Mouse (Mus musculus) erythroblast, embryonic 14.5 days (primary cell): ENCODE measurements around the gene Rtp2.

Experiments used
- GATA1 ChIP-seq: IDR thresholded peaks from 2 replicates; pipeline ENCODE4 v1.6.1; 2012; ENCODE audit warnings: low read length, inconsistent platforms, mixed read lengths
- TAL1 ChIP-seq: IDR thresholded peaks from 3 replicates; pipeline ENCODE4 v1.6.1; 2012; ENCODE audit warnings: low read length, inconsistent platforms, mixed read lengths

DNA sequence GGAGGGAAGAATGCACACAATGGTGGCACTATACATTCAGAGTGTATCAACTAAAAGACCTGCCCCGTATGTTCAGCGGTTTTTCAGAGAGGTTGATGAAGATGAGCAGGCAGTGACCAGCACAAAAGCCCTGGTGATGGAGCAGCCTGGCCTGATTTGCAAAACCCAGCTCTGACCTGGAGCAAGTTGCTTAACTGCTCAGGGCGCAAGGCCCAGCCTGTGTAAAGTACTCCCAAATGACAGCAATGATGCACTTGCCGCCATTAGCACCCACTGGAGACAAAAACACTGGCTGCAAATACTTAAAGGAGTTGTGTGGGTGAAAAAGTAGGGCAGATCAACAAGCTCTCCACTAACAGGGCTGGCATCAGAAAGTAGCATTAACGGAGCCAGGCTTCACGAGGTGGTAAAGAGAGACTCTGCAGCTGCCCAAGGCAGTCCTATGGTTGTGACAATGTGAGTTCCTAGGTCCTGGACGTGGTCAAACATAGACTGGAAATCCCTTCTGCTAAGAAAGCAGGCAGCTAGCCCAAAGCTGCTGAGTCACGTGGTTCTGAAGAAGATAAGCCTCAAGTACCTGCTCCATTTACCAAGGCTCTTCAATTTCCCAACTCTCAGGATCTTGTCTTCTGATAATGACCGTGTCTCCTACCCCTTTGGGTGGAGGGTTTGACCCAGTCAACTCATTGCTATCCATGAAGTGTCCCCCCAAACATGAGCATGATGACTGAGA is 41.6 kb upstream of the Rtp2 start:
- TF ChIP-seq GATA1, result no peak
- no peak for TF ChIP-seq TAL1
